19 mouse cellular contexts compared by ENCODE assay signal in genomic region chr6:108832170-108832569, GRCm38 (mm10). TPM values are rescaled to one million over a fixed set of nuclear protein-coding genes. Genes with fewer than 3 reads are reported as not detected.
A peak's percentile ranks its signal among the peaks of the same experiment; 100 is the strongest.
DNase-seq lines count a peak whose midpoint lies in the region; ATAC-seq and TF ChIP-seq lines count a peak whose summit lies in the region.
"Had no signal": no experiment of that assay in that cellular context is flagged by ENCODE, and none has a peak within 500 bp of the region (broad histone marks: within the 10 kb centered on the region; RNA-seq: fewer than 3 reads in every experiment).

No protein-coding gene starts in this region.

- H3K79me2 ChIP-seq in MEL (ENCODE audit: control insufficient read depth, insufficient read depth, low read length, poor library complexity): peaks cover 26% of the 10 kb centered on the region
- H3K79me2 ChIP-seq in myocyte (ENCODE audit: control insufficient read depth, insufficient read depth): peaks cover 47% of the 10 kb centered on the region

- TF ChIP-seq CTCF in MEL (IDR thresholded peaks at IDR 0.05 in 2 of 3, conservative IDR thresholded peaks at IDR 0.05 in 1 of 3; ENCODE audit: control insufficient read depth in 1 of 3, insufficient read depth in 1 of 3, low read depth in 2 of 3, low read length in 3 of 3, poor library complexity in 1 of 3, severe bottlenecking in 1 of 3): no peak

- H3K9me3 ChIP-seq in liver, embryonic 15.5 days (replicated peaks): no peaks in the 10 kb centered on the region
- no peaks in the 10 kb centered on the region for H3K9me3 ChIP-seq in liver, embryonic 12.5 days (replicated peaks)
- no peaks in the 10 kb centered on the region for H3K9me3 ChIP-seq in MEL (replicated peaks; ENCODE audit: insufficient read depth, low read length)
- H3K9me3 ChIP-seq: embryonic facial prominence, embryonic 15.5 days; G1E; heart, embryonic 13.5 days; hindbrain, embryonic 15.5 days had no signal

- WGBS in liver, embryonic 15.5 days (ENCODE audit: insufficient replicate concordance): 36% methylated on average over 1 of the region's 1 CpGs
- WGBS in liver, embryonic 12.5 days (ENCODE audit: insufficient replicate concordance): 44% methylated on average over 1 of the region's 1 CpGs

- TF ChIP-seq RAD21 in MEL (IDR thresholded peaks at IDR 0.05; ENCODE audit: low read depth, low read length): no peak

- peaks cover 83% of the 10 kb centered on the region for H3K4me1 ChIP-seq in liver, embryonic 15.5 days (replicated peaks)
- peaks cover 76% of the 10 kb centered on the region for H3K4me1 ChIP-seq in liver, embryonic 12.5 days
- peaks cover 14 to 38% of the 10 kb centered on the region in 2 experiments for H3K4me1 ChIP-seq in MEL (ENCODE audit: control insufficient read depth in 1 of 2, insufficient read depth in 2 of 2, low read length in 2 of 2)

- intact Hi-C loops in left cerebral cortex, postnatal 14 days (cut with DNase I): no loop called here

- H3K4me3 ChIP-seq in liver, embryonic 15.5 days (replicated peaks): no peak overlapping the region
- no peak overlapping the region for H3K4me3 ChIP-seq in liver, embryonic 12.5 days
- H3K4me3 ChIP-seq in MEL (ENCODE audit: control insufficient read depth in 1 of 2, insufficient read depth in 1 of 2, low read depth in 2 of 2, low read length in 2 of 2) (no peak overlapping the region), myocyte (no peak overlapping the region)
- H3K4me3 ChIP-seq: embryonic facial prominence, embryonic 15.5 days; heart, embryonic 13.5 days; hindbrain, embryonic 15.5 days had no signal

- H3K27me3 ChIP-seq in liver, embryonic 15.5 days: no peaks in the 10 kb centered on the region
- H3K27me3 ChIP-seq in liver, embryonic 12.5 days (replicated peaks): no peaks in the 10 kb centered on the region
- H3K27me3 ChIP-seq in MEL (ENCODE audit: control insufficient read depth in 1 of 2, insufficient read depth in 2 of 2, low read length in 2 of 2) (no peaks in the 10 kb centered on the region), myocyte (ENCODE audit: control insufficient read depth, insufficient read depth, insufficient read length) (no peaks in the 10 kb centered on the region)
- H3K27me3 ChIP-seq: embryonic facial prominence, embryonic 15.5 days; heart, embryonic 13.5 days; hindbrain, embryonic 15.5 days had no signal

- peaks cover 2% of the 10 kb centered on the region; the same call in 1 of the 2 replicates for H3K36me3 ChIP-seq in liver, embryonic 15.5 days (replicated peaks)
- peaks cover 3% of the 10 kb centered on the region; the same call in 1 of the 2 replicates for H3K36me3 ChIP-seq in liver, embryonic 12.5 days
- H3K36me3 ChIP-seq in MEL (ENCODE audit: control insufficient read depth in 1 of 2, insufficient read depth in 2 of 2, low read length in 2 of 2) (peaks cover 0 to 34% of the 10 kb centered on the region in 2 experiments; a peak in 3 of 4 replicates), myocyte (ENCODE audit: control insufficient read depth, insufficient read depth) (peaks cover 8% of the 10 kb centered on the region)
- H3K36me3 ChIP-seq: embryonic facial prominence, embryonic 15.5 days had no signal

- TF ChIP-seq EP300 in MEL (IDR thresholded peaks at IDR 0.05; ENCODE audit: low read depth in 1 of 2, low read length in 2 of 2): no peak

- no peak for ATAC-seq in liver, embryonic 15.5 days (ENCODE audit: insufficient read depth)
- ATAC-seq in liver, embryonic 12.5 days: no peak
- ATAC-seq: CD4-positive, CD25-positive, alpha-beta regulatory T cell, adult 4 months; forebrain, postnatal 0 days; intestine, embryonic 16.5 days had no signal

- TF ChIP-seq POLR2A in MEL (IDR thresholded peaks at IDR 0.05; ENCODE audit: control insufficient read depth in 1 of 2, insufficient read depth in 1 of 2, low read depth in 1 of 2, low read length in 2 of 2, poor library complexity in 1 of 2): no peak
- no peak for TF ChIP-seq POLR2A in myocyte (IDR thresholded peaks at IDR 0.05; ENCODE audit: insufficient read length, low read depth)

- H3K27ac ChIP-seq in liver, embryonic 15.5 days (replicated peaks): 0 out of 2 replicates have a peak overlapping the region, but pooled peaks have one; percentile 3
- no peak overlapping the region for H3K27ac ChIP-seq in liver, embryonic 12.5 days
- no peak overlapping the region for H3K27ac ChIP-seq in MEL (ENCODE audit: control insufficient read depth, low read depth, low read length)
- H3K27ac ChIP-seq: embryonic facial prominence, embryonic 15.5 days; heart, embryonic 13.5 days; hindbrain, embryonic 15.5 days had no signal

- H3K4me2 ChIP-seq in liver, embryonic 15.5 days: no peak overlapping the region
- H3K4me2 ChIP-seq in liver, embryonic 12.5 days: no peak overlapping the region
- peak overlapping the region; percentile 30 for H3K4me2 ChIP-seq in myocyte (ENCODE audit: low read depth)
- H3K4me2 ChIP-seq: embryonic facial prominence, embryonic 15.5 days; heart, embryonic 13.5 days; hindbrain, embryonic 15.5 days; midbrain, embryonic 11.5 days had no signal

- no peak overlapping the region for H3K9ac ChIP-seq in liver, embryonic 15.5 days
- H3K9ac ChIP-seq in liver, embryonic 12.5 days: no peak overlapping the region
- no peak overlapping the region for H3K9ac ChIP-seq in MEL (ENCODE audit: control insufficient read depth, low read depth, low read length, poor library complexity, severe bottlenecking)
- H3K9ac ChIP-seq: embryonic facial prominence, embryonic 15.5 days; forebrain, postnatal 0 days; heart, embryonic 13.5 days; hindbrain, embryonic 15.5 days had no signal

- H3ac ChIP-seq in myocyte (ENCODE audit: control insufficient read depth, insufficient read length): no peak overlapping the region

- DNase-seq in 416B (ENCODE audit: low read depth) (peak; percentile 88), MEL (ENCODE audit: low read depth, low spot score) (no peak)
- no peak for DNase-seq in cerebellum, adult 8-10 months
- no peak for DNase-seq in left cerebral cortex, postnatal 14 days (ENCODE audit: low spot score in 2 of 2)
- DNase-seq: cerebellum, postnatal 25 days; forebrain, postnatal 0 days; kidney, postnatal 36 days; lung, adult 18-20 months; right cerebral cortex, postnatal 4 days had no signal

TF ChIP-seq in MEL, 35 proteins besides CTCF, POLR2A, EP300 and RAD21:
- TF ChIP-seq ZNF384 (IDR thresholded peaks at IDR 0.05; ENCODE audit: low read depth, low read length): peak; percentile 66; the same call in 1 of the 2 replicates
- no peak for TF ChIP-seq GATA1 (IDR thresholded peaks at IDR 0.05; ENCODE audit: low read depth, low read length)
TF ChIP-seq in MEL: peak in this region for 1.

TF ChIP-seq in myocyte, 11 proteins besides CTCF, POLR2A, EP300 and RAD21:
- TF ChIP-seq MYOG (IDR thresholded peaks at IDR 0.05; ENCODE audit: control insufficient read depth in 1 of 3, insufficient read depth in 1 of 3, insufficient read length in 2 of 3, low read depth in 2 of 3): no peak
- no peak for TF ChIP-seq E2F4 (IDR thresholded peaks at IDR 0.05; ENCODE audit: insufficient read depth)
- TF ChIP-seq MAX (IDR thresholded peaks at IDR 0.05; ENCODE audit: low read depth): no peak
- no peak for TF ChIP-seq TCF12 (IDR thresholded peaks at IDR 0.05; ENCODE audit: insufficient read depth, poor library complexity, severe bottlenecking)
- TF ChIP-seq MYOD1 (IDR thresholded peaks at IDR 0.05; ENCODE audit: control insufficient read depth in 1 of 3, insufficient read length in 2 of 3, low read depth in 2 of 3): no peak
- TF ChIP-seq USF1 (IDR thresholded peaks at IDR 0.05; ENCODE audit: low read depth): no peak
- TF ChIP-seq CEBPB (IDR thresholded peaks at IDR 0.05; ENCODE audit: insufficient read depth, poor library complexity, severe bottlenecking): no peak
- no peak for TF ChIP-seq TCF3 (IDR thresholded peaks at IDR 0.05; ENCODE audit: insufficient read length, low read depth)
- TF ChIP-seq SRF (IDR thresholded peaks at IDR 0.05; ENCODE audit: control insufficient read depth, insufficient read length, low read depth): no peak
- TF ChIP-seq REST (IDR thresholded peaks at IDR 0.05; ENCODE audit: insufficient read depth, insufficient read length): no peak
- TF ChIP-seq POLR2AphosphoS2 (IDR thresholded peaks at IDR 0.05; ENCODE audit: insufficient read length, low read depth): no peak

RNA-seq across cellular contexts. Expression of gene Edem1, which starts 3.7 kb away (rescaled TPM):
- 18.5 and 18.9 TPM in 2 replicates for polyA plus RNA-seq in liver, embryonic 15.5 days (2015; fragmentation: Nextera tagmentation; extraction: Ambion mirVana)
- 30.8 TPM in 2 replicates for polyA plus RNA-seq in liver, embryonic 12.5 days (2016; fragmentation: Nextera tagmentation; extraction: Ambion mirVana)
- 10.8 and 11.1 TPM in 2 replicates for total RNA-seq in MEL (2012; rRNA removed)
- polyA plus RNA-seq in MEL (2012; ENCODE audit: insufficient read depth in 1 of 2, insufficient read length in 2 of 2, low read depth in 1 of 2, low replicate concordance in 2 of 2, missing spikeins in 1 of 2) (10 to 100 TPM in 1 of 2 experiments, not detected in 1; 17.9 TPM), myocyte (2012; fragmentation: generic; extraction: Trizol) (15.4 TPM)
- 10 to 100 TPM; 19.0 to 25.5 TPM for total RNA-seq in left cerebral cortex, postnatal 14 days (2021)

RNA-seq across cellular contexts. Expression of gene Arl8b, which starts 49.3 kb away (rescaled TPM):
- polyA plus RNA-seq in liver, embryonic 15.5 days (2015; fragmentation: Nextera tagmentation; extraction: Ambion mirVana): 31.0 and 32.7 TPM in 2 replicates
- 48.1 and 49.1 TPM in 2 replicates for polyA plus RNA-seq in liver, embryonic 12.5 days (2016; fragmentation: Nextera tagmentation; extraction: Ambion mirVana)
- total RNA-seq in MEL (2012; rRNA removed): 37.7 and 45.2 TPM in 2 replicates
- polyA plus RNA-seq in MEL (2012; ENCODE audit: insufficient read depth in 1 of 2, insufficient read length in 2 of 2, low read depth in 1 of 2, low replicate concordance in 2 of 2, missing spikeins in 1 of 2): 100 to 1,000 TPM in 1 of 2 experiments, 10 to 100 TPM in 1; 75.2 to 120 TPM
- 41.2 TPM for polyA plus RNA-seq in myocyte (2012; fragmentation: generic; extraction: Trizol)
- 100 to 1,000 TPM; 198 to 199 TPM for total RNA-seq in left cerebral cortex, postnatal 14 days (2021)
